Comparison of ENCODE assay signal across 20 mouse cellular contexts in the genomic region with DNA sequence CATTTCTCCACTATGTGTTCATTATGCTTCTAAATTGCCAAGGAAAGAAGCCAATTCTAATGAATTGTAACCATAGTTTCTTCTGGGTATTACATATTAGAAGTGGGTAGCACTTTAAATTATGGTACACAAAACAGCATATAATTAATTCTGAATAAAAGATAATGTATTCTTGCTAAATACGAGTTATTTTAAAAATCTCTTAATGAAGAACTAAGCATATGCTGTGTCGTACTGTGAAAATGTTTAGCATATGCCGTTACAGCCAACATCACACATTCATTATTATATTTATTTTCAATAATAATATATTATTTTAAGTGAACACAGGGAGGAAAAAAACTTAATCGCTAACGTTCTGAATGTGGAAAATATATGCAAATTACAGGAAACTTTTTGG. TPM values are rescaled to one million over a fixed set of nuclear protein-coding genes. Genes with fewer than 3 reads are reported as not detected.
"Had no signal": no experiment of that assay in that cellular context is flagged by ENCODE, and none has a peak within 500 bp of the region (broad histone marks: within the 10 kb centered on the region; RNA-seq: fewer than 3 reads in every experiment).

No protein-coding gene starts in this region.

- H3K9me3 ChIP-seq: midbrain, embryonic 10.5 days; midbrain, embryonic 12.5 days; neural tube, embryonic 13.5 days; neural tube, embryonic 15.5 days had no signal

- H3K4me3 ChIP-seq: midbrain, embryonic 10.5 days; midbrain, embryonic 12.5 days; myocyte; neural tube, embryonic 13.5 days; neural tube, embryonic 15.5 days had no signal

- H3K27me3 ChIP-seq: midbrain, embryonic 12.5 days; neural tube, embryonic 13.5 days; neural tube, embryonic 15.5 days had no signal

- H3K4me2 ChIP-seq: lung, embryonic 14.5 days; midbrain, embryonic 12.5 days; neural tube, embryonic 13.5 days; neural tube, embryonic 15.5 days had no signal

- H3K27ac ChIP-seq: midbrain, embryonic 10.5 days; midbrain, embryonic 12.5 days; neural tube, embryonic 13.5 days; neural tube, embryonic 15.5 days had no signal

- DNase-seq: lung, adult 18-20 months; lung, embryonic 14.5 days; lung, postnatal 10 days; lung, postnatal 4 days; midbrain, embryonic 14.5 days; retina, postnatal 1 day; right cerebral cortex, adult 18-20 months; right cerebral cortex, postnatal 25 days; right cerebral cortex, postnatal 4 days; spleen, adult 18-20 months; thymus, adult 18-20 months; thymus, postnatal 25 days; thymus, postnatal 4 days had no signal

- H3K4me1 ChIP-seq: midbrain, embryonic 10.5 days; midbrain, embryonic 12.5 days; neural tube, embryonic 13.5 days; neural tube, embryonic 15.5 days had no signal

- H3K9ac ChIP-seq: lung, embryonic 14.5 days; midbrain, embryonic 12.5 days; neural tube, embryonic 13.5 days; neural tube, embryonic 15.5 days had no signal

- H3K36me3 ChIP-seq: midbrain, embryonic 10.5 days; midbrain, embryonic 12.5 days; neural tube, embryonic 15.5 days had no signal

- ATAC-seq: midbrain, embryonic 16.5 days had no signal

RNA-seq across cellular contexts. Expression of a gene that starts 31.6 kb away (rescaled TPM):
- total RNA-seq: megakaryocyte-erythroid progenitor cell, adult 5-6 weeks had no signal
